Comparison of ENCODE assay signal across 16 mouse cellular contexts in genomic region chr4:149576993-149577548, GRCm38 (mm10). TPM values are rescaled to one million over a fixed set of nuclear protein-coding genes. Genes with fewer than 3 reads are reported as not detected.
DNase-seq lines count a peak whose midpoint lies in the region; ATAC-seq and TF ChIP-seq lines count a peak whose summit lies in the region.
"Had no signal": no experiment of that assay in that cellular context is flagged by ENCODE, and none has a peak within 500 bp of the region (broad histone marks: within the 10 kb centered on the region; RNA-seq: fewer than 3 reads in every experiment).

No protein-coding gene starts in this region.

- H3K4me2 ChIP-seq in kidney, embryonic 14.5 days (replicated peaks; ENCODE audit: low read depth, low read length), result no peak overlapping the region
- no peak overlapping the region for H3K4me2 ChIP-seq in hindbrain, postnatal 0 days (ENCODE audit: low read depth, low read length)
- H3K4me2 ChIP-seq in midbrain, embryonic 16.5 days (ENCODE audit: low read length), result no peak overlapping the region
- no peak overlapping the region for H3K4me2 ChIP-seq in kidney, embryonic 16.5 days (replicated peaks; ENCODE audit: low read depth, low read length)
- H3K4me2 ChIP-seq: heart, embryonic 11.5 days had no signal

- 20% methylated on average over 4 of the region's 4 CpGs for WGBS in kidney, embryonic 14.5 days
- WGBS in hindbrain, embryonic 10.5 days, result 23% methylated on average over 4 of the region's 4 CpGs
- 10% methylated on average over 4 of the region's 4 CpGs for WGBS in hindbrain, postnatal 0 days
- WGBS in midbrain, embryonic 16.5 days, result 9% methylated on average over 4 of the region's 4 CpGs
- 18% methylated on average over 4 of the region's 4 CpGs for WGBS in kidney, embryonic 16.5 days

- no peaks in the 10 kb centered on the region for H3K36me3 ChIP-seq in kidney, embryonic 14.5 days (ENCODE audit: control insufficient read depth, insufficient read depth, low read length)
- H3K36me3 ChIP-seq in hindbrain, embryonic 10.5 days, result no peaks in the 10 kb centered on the region
- H3K36me3 ChIP-seq in hindbrain, postnatal 0 days (ENCODE audit: insufficient read depth, low read length), result no peaks in the 10 kb centered on the region
- no peaks in the 10 kb centered on the region for H3K36me3 ChIP-seq in midbrain, embryonic 16.5 days (ENCODE audit: control insufficient read depth, insufficient read depth, low read length)
- no peaks in the 10 kb centered on the region for H3K36me3 ChIP-seq in kidney, embryonic 16.5 days (ENCODE audit: insufficient read depth, low read length)

- no peaks in the 10 kb centered on the region for H3K27me3 ChIP-seq in kidney, embryonic 14.5 days (ENCODE audit: control insufficient read depth, insufficient read depth, low read length)
- peaks cover 21% of the 10 kb centered on the region for H3K27me3 ChIP-seq in hindbrain, embryonic 10.5 days (ENCODE audit: insufficient read depth, poor library complexity, severe bottlenecking)
- H3K27me3 ChIP-seq in hindbrain, postnatal 0 days (ENCODE audit: insufficient read depth, low read length), result no peaks in the 10 kb centered on the region
- H3K27me3 ChIP-seq in midbrain, embryonic 16.5 days (ENCODE audit: control insufficient read depth, insufficient read depth, low read depth, low read length), result no peaks in the 10 kb centered on the region
- H3K27me3 ChIP-seq in kidney, embryonic 16.5 days (ENCODE audit: insufficient read depth, low read length), result no peaks in the 10 kb centered on the region

- H3K9ac ChIP-seq in kidney, embryonic 14.5 days (ENCODE audit: low read depth, low read length), result no peak overlapping the region
- 0 out of 2 replicates have a peak overlapping the region, but pooled peaks have one; percentile 18 for H3K9ac ChIP-seq in hindbrain, postnatal 0 days (replicated peaks; ENCODE audit: low read length)
- peak overlapping the region; percentile 36 for H3K9ac ChIP-seq in midbrain, embryonic 16.5 days (ENCODE audit: low read depth, low read length)
- no peak overlapping the region for H3K9ac ChIP-seq in kidney, embryonic 16.5 days (replicated peaks; ENCODE audit: low read length)

- no peak for DNase-seq in kidney, adult 9 months
- no peak for DNase-seq in hindbrain, embryonic 10.5 days (ENCODE audit: low spot score)
- peak; percentile 37 for DNase-seq in hindbrain, postnatal 0 days (ENCODE audit: low spot score)
- no peak for DNase-seq in spleen, postnatal 10 days (ENCODE audit: low spot score in 2 of 2)
- no peak for DNase-seq in embryo, embryonic 11 days
- DNase-seq: adrenal gland, adult 2 months; cerebellum, adult 2 months; gastrocnemius, postnatal 36 days; kidney, postnatal 4 days; thymus, adult 2 months had no signal

- H3K27ac ChIP-seq in kidney, embryonic 14.5 days (ENCODE audit: low read depth, low read length), result no peak overlapping the region
- peak overlapping the region; percentile 70 for H3K27ac ChIP-seq in hindbrain, embryonic 10.5 days
- H3K27ac ChIP-seq in hindbrain, postnatal 0 days, result peak overlapping the region; percentile 34
- H3K27ac ChIP-seq in midbrain, embryonic 16.5 days (ENCODE audit: low read length), result peak overlapping the region; percentile 28; the same call in 1 of the 2 replicates
- H3K27ac ChIP-seq in kidney, embryonic 16.5 days (ENCODE audit: low read length), result no peak overlapping the region
- H3K27ac ChIP-seq: macrophage had no signal

- H3K4me1 ChIP-seq in kidney, embryonic 14.5 days (ENCODE audit: control insufficient read depth, insufficient read depth, low read length), result no peaks in the 10 kb centered on the region
- H3K4me1 ChIP-seq in hindbrain, embryonic 10.5 days (replicated peaks), result peaks cover 37% of the 10 kb centered on the region
- H3K4me1 ChIP-seq in hindbrain, postnatal 0 days (ENCODE audit: insufficient read depth, low read length), result peaks cover 5% of the 10 kb centered on the region; the same call in 1 of the 2 replicates
- peaks cover 16% of the 10 kb centered on the region; the same call in 1 of the 2 replicates for H3K4me1 ChIP-seq in midbrain, embryonic 16.5 days (ENCODE audit: control insufficient read depth, insufficient read depth, low read length)
- H3K4me1 ChIP-seq in kidney, embryonic 16.5 days (ENCODE audit: insufficient read depth, low read length), result peaks cover under 1% of the 10 kb centered on the region; the same call in 1 of the 2 replicates

- peak; percentile 28; the same call in 1 of the 2 replicates for ATAC-seq in kidney, embryonic 14.5 days (ENCODE audit: low FRiP score, low TSS enrichment)
- ATAC-seq in hindbrain, postnatal 0 days, result peak; percentile 25; the same call in 1 of the 2 replicates
- peak; percentile 46; the same call in 1 of the 2 replicates for ATAC-seq in midbrain, embryonic 16.5 days
- ATAC-seq in kidney, embryonic 16.5 days (ENCODE audit: low FRiP score, low TSS enrichment), result no peak
- ATAC-seq: intestine, postnatal 0 days had no signal

- TF ChIP-seq CTCF in hindbrain, postnatal 0 days (IDR thresholded peaks at IDR 0.05; ENCODE audit: low read depth), result no peak

- H3K9me3 ChIP-seq in kidney, embryonic 14.5 days (ENCODE audit: control insufficient read depth, low read length), result no peaks in the 10 kb centered on the region
- no peaks in the 10 kb centered on the region for H3K9me3 ChIP-seq in hindbrain, embryonic 10.5 days
- no peaks in the 10 kb centered on the region for H3K9me3 ChIP-seq in hindbrain, postnatal 0 days (ENCODE audit: low read length)
- no peaks in the 10 kb centered on the region for H3K9me3 ChIP-seq in midbrain, embryonic 16.5 days (replicated peaks; ENCODE audit: control insufficient read depth, low read length, poor library complexity, severe bottlenecking)
- H3K9me3 ChIP-seq in kidney, embryonic 16.5 days (ENCODE audit: low read length), result no peaks in the 10 kb centered on the region

- no peak overlapping the region for H3K4me3 ChIP-seq in kidney, embryonic 14.5 days (ENCODE audit: low read length)
- H3K4me3 ChIP-seq in hindbrain, embryonic 10.5 days, result no peak overlapping the region
- no peak overlapping the region for H3K4me3 ChIP-seq in hindbrain, postnatal 0 days (ENCODE audit: low read length)
- H3K4me3 ChIP-seq in midbrain, embryonic 16.5 days (ENCODE audit: low read depth, low read length), result no peak overlapping the region
- H3K4me3 ChIP-seq in kidney, embryonic 16.5 days (ENCODE audit: low read length), result no peak overlapping the region

RNA-seq across cellular contexts. Expression of gene Clstn1, which starts 9.2 kb away (rescaled TPM):
- polyA plus RNA-seq in kidney, embryonic 14.5 days (2014; fragmentation: Nextera tagmentation; extraction: Ambion mirVana), result 24.7 and 33.5 TPM in 2 replicates
- polyA plus RNA-seq in hindbrain, embryonic 10.5 days (2016; fragmentation: Nextera tagmentation; extraction: Ambion mirVana), result 36.0 and 57.4 TPM in 2 replicates
- total RNA-seq in hindbrain, postnatal 0 days (2014; rRNA removed), result 590 and 603 TPM in 2 replicates
- 193 and 206 TPM in 2 replicates for polyA plus RNA-seq in hindbrain, postnatal 0 days (2015; fragmentation: Nextera tagmentation; extraction: Ambion mirVana)
- 80.2 and 99.8 TPM in 2 replicates for polyA plus RNA-seq in midbrain, embryonic 16.5 days (2015; fragmentation: Nextera tagmentation; extraction: Ambion mirVana)
- polyA plus RNA-seq in kidney, embryonic 16.5 days (2015; fragmentation: Nextera tagmentation; extraction: Ambion mirVana), result 13.3 and 14.1 TPM in 2 replicates

RNA-seq across cellular contexts. Expression of gene Ctnnbip1, which starts 59.0 kb away (rescaled TPM):
- 66.6 and 71.4 TPM in 2 replicates for polyA plus RNA-seq in kidney, embryonic 14.5 days (2014; fragmentation: Nextera tagmentation; extraction: Ambion mirVana)
- 62.7 and 68.2 TPM in 2 replicates for polyA plus RNA-seq in hindbrain, embryonic 10.5 days (2016; fragmentation: Nextera tagmentation; extraction: Ambion mirVana)
- 94.1 and 112 TPM in 2 replicates for total RNA-seq in hindbrain, postnatal 0 days (2014; rRNA removed)
- polyA plus RNA-seq in hindbrain, postnatal 0 days (2015; fragmentation: Nextera tagmentation; extraction: Ambion mirVana), result 105 and 109 TPM in 2 replicates
- 111 TPM in 2 replicates for polyA plus RNA-seq in midbrain, embryonic 16.5 days (2015; fragmentation: Nextera tagmentation; extraction: Ambion mirVana)
- polyA plus RNA-seq in kidney, embryonic 16.5 days (2015; fragmentation: Nextera tagmentation; extraction: Ambion mirVana), result 54.1 and 57.4 TPM in 2 replicates

Comparison
In these comparisons a context has a peak if more than half of its experiments do, and no peak if none do; other contexts are left out.
1. H3K27ac ChIP-seq: peak in hindbrain, embryonic 10.5 days (single experiment), hindbrain, postnatal 0 days (single experiment) and midbrain, embryonic 16.5 days (single experiment); none in kidney, embryonic 14.5 days (single experiment) and kidney, embryonic 16.5 days (single experiment).
2. H3K9ac ChIP-seq: peak in hindbrain, postnatal 0 days (single experiment) and midbrain, embryonic 16.5 days (single experiment); none in kidney, embryonic 14.5 days (single experiment) and kidney, embryonic 16.5 days (single experiment).